Mouse (Mus musculus): ENCODE measurements at regions not wholly inside any gene's neighbourhood (a gene's known extent, or its start where the extent isn't known, plus 50 kb on each side); places are given as distances from the start of the nearest gene placed in this dataset.

GRCm38 (mm10) chr4:54837326-54837725 is 107.5 kb upstream of the Zfp462 start:
- TF ChIP-seq GATA1 (IDR thresholded peaks at IDR 0.05; ENCODE audit: borderline replicate concordance, low read length) (no peak), FLI1 (IDR thresholded peaks at IDR 0.05; ENCODE audit: low read length) (no peak)

All from megakaryocyte, embryonic 14.5 days (primary cell).